Mouse (Mus musculus) adrenal gland, postnatal 36 days (tissue): ENCODE data around the gene Slc4a4. TPM values are rescaled to one million over a fixed set of nuclear protein-coding genes. Genes with fewer than 3 reads are reported as not detected.
"Not testable (repeated sequence)": the region's sequence is repeated elsewhere in the genome, so short reads cannot be mapped to it uniquely, and the experiment has no call there.

Source experiments
- DNase-seq, 2 experiments: peaks; one replicate each; pipeline ENCODE4 v3.0.0; 2021; ENCODE audit warnings: mixed read lengths in 1 of 2
- total RNA-seq, 2 experiments: library from RNA; stranded (reverse); gene quantifications; 2 replicates each; pipeline ENCODE4 v1.2.3; 2021

The Slc4a4 gene
- total RNA-seq, 2 experiments from 2014 or later = 20.1 to 61.2 TPM

DNA sequence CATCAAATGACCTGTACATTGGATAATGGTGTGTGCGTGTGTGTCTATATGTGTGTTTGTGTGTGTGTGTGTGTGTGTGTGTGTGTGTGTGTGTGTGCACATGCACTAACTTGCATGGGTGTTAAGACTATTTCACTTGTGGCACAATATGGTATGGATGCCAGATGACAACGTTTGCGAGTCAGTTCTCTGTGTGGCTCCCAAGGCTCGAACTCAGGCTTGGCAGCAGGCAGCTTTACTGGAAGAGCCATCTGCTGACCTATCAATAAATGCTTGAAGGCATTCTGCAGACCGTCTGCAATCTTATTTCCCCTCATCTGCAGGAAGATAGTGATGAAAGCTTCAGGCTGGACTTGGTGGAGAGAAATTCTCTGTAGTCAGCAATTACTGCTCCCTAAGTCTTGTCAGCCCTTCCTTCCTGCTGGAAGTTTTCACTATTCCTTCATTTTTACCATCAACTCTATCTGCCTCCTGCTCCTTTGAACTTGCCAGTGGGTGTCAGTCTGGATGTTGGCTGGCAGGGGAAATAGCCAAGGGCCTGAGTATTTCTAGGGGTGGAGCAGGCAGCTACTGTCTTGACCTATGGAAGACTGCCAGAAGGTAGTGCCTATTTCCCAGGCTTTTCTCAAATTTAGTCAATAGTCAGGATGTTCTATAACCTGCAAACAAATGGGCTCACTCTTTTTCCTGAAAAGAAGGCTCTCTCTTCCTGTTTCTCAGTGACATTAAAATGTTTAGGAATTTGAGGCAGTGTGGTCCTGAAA lies 73.9 kb downstream of the Slc4a4 start:
- DNase-seq = no peak

DNA sequence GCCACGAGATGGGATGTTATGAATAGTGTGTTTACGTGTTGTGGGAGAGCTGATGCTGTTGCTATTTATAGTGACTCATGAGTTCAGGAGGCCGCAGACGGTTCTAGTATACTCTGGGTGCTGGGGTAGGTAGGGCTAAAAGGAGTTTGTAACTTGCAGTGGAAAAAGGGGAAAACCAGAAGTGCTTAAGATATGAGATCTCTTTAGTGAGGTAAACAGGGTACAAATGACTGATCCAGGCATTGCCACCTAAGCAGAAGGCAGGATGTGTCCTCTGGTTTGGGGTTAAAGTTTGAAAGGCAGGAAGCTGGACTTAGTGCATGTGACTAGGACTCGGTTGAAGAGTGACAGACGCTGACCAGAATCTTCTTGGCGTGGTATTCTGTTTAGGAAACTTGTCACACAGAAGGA lies 74.7 kb downstream of the Slc4a4 start:
- no peak for DNase-seq

DNA sequence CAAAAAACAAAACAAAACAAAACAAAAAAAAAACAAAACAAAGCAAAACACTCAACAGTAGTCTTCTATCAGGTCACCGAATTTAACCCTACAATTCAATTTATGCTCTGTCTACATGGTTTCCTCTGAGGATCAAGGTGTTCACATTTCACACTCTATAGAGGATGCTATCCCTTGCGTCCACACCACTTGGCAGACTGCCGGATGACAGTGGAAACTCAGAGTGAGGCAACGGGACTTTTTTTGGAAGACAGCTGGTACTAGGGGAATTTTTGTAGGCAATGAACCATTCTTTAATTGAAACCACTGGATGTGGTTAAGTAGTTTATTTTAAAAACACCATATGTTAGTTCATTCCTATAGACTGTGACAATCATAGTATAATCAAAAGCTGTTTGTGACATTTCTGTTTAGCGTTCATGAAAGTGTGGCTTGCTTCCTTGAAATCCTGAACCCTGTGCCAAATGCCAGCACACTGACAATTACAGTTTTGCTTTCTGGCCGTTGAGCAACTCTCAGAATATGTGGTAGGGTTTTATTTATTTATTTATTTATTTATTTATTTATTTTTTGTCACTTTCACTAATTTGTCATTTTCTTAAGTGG lies 78.2 kb downstream of the Slc4a4 start:
- no peak for DNase-seq

DNA sequence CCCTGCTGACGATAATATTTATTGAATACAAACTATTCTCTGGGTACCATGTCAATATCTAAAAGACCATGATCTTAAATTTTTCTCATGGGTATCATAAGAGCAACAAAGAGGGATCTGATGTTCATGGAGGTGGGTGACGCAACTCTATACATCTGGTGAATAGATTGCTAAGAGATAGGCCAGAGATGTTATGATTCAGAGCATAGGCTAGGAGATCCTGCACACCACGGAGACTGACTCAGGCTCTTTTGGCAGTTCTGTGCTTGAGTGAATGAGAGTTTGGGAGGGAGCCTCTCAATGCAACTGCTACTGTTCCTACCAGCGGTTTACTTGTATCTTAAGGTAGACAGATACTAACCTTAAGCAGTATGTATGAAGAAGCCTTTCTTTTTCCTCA lies 79.9 kb downstream of the Slc4a4 start:
- DNase-seq = no peak

DNA sequence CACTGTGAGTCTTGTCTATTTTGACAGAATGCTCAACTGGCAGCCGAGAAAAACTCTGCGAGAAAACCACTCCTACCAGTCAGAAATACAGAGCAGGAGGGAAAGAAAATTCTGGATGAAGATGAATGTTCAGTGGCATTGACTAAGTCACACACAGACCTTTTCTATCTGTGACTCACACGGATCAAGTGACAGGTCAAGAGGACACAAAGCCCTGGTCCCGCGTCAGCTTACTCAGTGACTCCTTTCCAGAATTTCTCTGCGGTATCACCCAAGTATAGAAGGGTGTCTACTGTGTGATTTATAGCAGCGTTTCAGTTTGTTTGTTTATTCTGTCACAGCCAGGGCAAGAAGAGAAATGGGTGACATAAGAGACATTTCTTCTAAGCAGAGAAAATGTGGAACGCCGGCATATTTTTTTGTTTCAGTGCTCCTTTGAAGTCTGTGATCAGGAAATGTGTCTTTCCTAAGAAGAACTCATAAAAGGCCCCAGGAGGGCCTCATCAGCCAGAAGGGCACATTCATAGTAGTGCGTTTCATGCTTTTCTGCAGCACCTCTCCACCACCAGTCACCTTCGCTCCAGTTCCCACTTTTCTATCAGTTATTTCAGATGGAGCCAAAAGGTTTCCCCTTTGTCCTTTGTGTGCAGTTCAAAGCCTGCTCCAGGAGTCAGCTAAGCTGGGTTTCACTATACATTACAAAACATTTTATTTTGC lies 82.5 kb downstream of the Slc4a4 start:
- peak; percentile 24 to 37 for DNase-seq

DNA sequence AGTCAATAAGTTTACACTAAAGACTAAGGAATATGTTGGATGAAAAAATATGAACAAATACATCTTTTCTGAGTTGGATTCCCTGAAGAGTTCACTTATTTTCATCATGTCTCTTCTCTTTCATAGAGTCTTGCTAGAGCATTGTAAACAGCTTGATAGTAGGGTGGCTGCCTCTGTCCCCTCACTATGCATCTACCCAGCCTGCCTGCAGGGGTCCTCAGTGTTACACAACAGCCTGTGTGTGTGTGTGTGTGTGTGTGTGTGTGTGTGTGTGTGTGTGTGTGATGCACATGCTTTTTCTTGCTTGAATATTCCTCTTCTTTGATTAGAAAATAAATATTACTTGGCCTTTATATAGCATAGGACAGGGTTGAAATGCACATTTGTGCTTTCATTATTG lies 84.9 kb downstream of the Slc4a4 start:
- DNase-seq = no peak

DNA sequence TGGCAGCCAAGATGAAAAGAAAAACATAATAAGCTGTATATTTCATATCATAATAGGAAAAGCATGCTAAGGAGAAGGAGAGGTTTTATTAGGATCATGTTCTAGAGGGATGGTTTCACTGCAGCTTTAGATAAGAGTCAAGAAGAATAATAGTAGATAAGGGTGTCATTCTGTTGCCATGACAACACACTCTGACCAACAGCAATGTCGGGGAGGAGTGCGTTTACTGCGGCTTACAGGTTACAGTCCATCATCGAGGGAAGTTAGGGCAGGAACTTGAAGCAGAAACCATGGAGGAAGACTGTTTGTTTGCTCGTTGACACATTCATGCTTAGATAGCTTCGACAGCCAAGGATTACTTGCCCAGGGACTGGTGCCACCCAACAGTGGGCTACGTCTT lies 85.7 kb downstream of the Slc4a4 start:
- no peak for DNase-seq

DNA sequence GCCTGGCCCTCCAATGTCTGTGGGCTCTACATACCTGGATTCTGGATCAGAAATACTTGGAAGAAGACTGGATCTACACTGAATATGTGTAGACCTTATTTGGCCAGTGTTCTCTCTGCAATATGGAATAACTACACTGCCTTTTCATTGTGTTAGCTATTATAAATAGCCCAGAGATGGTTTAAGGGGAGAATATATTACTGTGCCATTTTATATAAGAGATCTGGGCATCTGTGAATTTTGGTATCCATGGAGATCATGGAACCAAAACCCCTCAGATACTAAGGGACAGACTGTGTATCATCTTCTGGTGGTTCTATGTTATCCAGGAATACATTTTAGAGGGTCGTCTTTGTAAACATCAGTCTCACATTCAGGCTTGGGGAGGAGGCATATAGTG lies 86.5 kb downstream of the Slc4a4 start:
- no peak for DNase-seq

DNA sequence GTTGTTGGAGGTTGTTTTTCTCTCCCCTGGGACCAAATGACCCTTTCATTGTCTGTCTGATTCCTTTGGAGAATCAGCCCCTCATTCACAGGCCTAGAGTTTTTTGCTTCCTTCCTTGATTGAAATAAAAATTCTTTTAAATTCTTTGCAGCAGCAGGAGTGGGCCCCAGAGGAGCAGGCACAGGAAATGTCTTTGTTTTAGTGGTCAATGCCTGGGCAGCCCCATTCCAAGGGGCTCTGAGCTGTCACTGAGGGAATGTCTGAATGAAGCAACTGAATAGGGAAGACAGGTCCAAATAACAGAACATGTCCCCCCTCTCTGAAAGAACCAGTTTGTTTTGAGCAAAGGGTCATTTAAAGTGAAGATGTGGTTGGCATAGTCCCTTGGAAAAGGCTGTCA lies 89.1 kb downstream of the Slc4a4 start:
- DNase-seq = no peak

DNA sequence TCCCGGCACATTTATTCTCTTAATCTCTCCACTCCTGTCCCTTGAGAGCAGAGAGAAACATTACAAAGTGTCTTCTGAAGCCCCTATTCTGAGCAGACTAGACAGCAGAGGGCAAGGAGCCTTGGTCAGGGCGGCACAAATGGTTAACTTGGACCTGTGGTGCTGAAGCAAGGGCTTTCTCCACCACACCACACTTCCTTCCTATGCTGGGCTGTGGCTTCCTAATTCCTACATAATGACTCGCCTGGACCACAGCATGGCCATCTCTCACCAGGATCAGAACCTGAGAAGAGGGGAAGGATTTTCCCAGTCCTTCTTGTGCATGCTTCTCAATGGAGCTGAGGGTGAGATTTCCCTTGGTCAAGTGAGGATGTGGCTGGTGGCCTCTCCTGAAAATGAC lies 89.8 kb downstream of the Slc4a4 start:
- no peak for DNase-seq

DNA sequence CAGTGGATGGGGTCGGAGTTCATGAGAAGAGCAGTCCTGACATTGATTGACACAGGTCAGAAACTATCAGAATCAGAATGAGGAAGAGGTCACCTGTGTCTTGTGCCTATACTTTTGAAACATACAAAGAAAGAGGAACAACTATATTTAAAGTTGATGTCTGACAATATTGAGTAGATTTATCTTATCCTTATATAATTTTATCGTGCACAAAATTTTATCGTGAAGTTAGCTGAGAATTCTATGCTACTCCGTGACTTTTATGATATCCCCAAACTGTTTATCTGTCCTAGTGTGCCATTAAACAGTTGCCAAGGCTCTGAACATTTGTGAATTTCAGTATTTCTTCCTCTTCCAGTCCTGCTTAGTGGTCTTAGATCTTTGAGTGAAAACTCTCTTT lies 94.1 kb downstream of the Slc4a4 start:
- DNase-seq = no peak

DNA sequence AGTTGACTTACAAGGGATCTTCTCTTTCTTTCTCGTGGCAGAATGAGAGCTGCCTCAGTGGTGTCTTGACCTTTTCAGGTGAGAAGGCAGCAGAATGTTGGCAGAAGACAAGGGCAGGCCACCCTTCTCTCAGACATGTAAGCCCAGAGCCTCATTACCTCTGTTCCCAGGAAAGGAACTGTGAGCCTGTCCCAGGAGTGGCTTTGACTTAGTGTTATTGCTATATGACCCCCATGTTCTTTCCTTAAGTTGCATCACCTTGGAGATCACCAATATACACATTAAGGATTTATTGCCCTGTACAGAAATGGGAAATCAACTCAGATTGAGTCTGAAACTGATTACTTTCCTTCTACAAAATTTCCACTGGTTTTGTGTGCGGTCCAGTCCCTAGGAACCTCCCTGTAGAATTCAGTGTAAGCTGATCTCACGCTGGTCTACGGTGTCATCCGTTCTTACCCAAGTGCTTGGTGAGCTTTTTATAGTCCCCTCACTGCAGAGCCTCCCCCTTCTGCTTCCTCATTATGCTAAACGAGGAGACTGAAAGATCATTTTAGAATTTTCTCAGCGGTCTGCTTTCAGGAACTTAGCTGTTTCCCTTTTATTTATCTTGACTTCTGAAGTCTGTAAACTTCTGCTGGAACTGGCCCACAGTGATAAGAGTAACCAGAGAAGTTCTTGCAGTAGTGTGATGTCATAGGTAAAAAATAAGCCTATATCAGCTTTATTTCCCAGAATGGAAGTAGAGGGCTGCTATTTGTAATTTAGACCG lies 94.8 kb downstream of the Slc4a4 start:
- no peak for DNase-seq

DNA sequence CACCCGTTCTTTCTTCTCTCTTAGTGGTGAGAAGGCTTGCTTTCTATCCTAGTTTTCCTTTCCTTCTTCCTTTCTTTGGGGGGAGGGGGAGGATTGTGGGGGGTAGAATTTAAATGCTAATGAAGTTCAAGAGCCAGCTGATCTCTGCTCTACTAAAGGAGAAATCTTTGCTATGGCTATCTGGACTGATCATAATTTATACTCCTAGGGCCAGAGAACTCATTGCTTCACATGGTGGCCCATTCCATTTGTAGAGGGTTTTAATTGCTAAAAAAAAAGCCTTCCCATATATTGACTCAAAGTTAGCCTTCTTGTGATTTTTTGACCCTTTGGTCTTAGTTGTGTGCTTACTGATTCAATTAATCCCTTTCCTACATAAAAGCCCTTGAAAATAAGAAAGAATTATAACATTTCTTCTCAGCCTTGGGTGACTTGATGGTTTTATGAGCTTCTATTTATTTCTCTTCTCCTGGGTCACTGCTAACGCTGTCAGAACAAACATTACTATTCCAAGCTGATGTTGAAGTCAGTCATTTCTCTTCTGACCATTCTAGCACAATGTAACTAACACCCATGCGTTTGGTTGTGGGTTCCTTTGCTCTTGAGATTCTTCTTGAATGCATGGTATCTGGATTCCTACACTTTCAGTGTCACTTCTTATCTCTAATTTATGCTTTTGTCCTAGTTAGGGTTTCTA lies 95.6 kb downstream of the Slc4a4 start:
- DNase-seq = no peak

DNA sequence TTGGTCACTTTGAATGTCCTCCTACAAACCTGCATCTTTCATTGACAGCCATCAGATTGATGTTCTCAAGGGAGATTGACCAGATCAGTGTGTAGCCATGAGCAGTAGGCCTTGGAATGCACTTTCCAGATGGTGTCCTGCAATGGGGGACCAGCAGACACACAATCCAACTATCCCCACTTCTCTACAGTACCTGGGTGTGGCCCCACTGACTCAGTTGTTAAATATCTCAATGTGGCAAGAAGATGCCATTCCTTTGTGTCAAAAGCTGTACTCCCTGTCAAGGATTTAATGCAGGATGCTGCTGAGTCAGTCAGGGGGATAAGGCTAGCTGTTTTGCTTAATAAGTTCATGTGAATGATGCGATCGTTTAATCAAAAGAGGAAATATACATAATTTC lies 96.6 kb downstream of the Slc4a4 start:
- no peak for DNase-seq

DNA sequence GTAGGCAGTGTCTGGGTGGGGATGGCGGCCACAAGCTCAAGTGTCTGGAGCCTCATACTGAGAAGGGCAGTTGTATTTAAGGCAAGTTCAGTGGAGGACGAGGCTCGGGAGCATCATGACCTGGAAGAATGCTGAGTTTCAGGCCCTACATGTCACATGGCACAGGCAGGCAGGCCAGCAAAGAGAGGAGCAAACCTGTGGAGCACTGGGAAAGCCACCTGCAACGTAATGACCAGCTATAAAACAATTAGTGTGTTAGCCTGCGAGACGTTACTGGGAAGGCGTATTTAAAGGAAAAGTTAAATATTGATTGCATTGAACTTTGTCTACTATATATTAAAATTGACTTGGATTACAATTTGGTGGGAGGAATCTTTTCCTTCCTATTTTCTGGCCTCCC lies 97.0 kb downstream of the Slc4a4 start:
- no peak for DNase-seq

DNA sequence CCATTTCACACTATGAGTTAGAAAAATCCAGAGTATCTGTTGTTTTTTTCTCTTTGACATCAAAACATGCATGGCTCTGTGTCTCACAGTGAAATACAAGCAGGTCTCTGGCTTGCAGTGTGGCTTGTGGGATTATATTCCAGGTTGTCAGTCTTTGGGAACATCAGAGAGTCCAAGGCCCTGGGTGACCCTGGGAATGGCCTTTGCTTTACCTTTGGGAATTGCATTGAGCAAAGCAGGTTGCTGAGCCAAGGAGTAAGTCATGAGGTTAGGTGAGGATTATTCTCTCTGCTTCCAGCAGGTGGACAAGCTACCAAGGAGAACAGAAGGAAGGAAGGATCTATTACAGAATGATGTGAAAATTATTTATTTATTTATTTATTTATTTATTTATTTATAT lies 102.4 kb downstream of the Slc4a4 start:
- DNase-seq = no peak

DNA sequence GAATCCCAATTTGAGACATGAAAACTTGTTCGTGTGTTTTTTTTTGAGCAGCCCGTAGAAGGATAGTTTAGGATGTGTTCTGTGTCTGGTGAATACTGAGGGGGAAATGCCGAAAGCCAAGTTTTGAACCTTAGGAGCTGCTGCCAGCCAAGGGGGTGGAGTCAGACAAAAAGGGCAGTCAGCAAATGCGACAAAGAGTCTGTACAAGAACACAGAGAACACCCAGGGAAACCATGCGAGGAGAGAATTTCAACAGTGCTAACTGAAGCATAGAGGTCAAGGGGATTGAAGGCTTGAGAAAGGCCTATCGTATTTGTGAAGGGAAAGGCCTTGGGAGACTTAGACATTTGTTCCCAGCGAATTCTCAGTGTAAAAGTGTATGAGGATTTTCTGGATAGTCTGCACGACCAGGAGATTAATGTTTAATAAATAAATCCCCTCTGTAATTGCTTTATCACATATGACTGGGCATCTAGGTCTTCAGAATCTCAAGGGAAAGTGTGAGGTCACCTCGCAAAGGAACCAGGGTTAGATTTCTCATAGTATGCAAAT lies 103.7 kb downstream of the Slc4a4 start:
- peak in 1 of 2 experiments; percentile 22 for DNase-seq

DNA sequence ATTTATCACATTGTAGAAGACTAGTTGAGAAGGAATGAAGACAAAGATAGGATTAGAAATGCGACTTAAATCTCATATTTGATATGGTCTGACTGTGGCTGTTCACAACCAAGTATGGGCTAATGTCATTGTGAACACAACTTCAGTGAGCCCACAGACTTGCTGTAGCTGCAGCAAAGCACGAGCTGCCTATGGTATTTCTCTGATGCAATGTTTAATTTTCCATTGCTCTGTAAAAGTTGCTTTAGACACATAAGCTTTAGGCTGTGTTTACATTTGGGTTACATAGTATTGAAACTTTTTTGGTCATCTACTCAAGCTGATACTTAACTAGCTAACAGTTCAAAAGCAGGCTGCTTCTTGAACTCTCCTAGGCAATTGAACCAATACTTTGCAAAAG lies 104.7 kb downstream of the Slc4a4 start:
- DNase-seq = not testable (repeated sequence)

DNA sequence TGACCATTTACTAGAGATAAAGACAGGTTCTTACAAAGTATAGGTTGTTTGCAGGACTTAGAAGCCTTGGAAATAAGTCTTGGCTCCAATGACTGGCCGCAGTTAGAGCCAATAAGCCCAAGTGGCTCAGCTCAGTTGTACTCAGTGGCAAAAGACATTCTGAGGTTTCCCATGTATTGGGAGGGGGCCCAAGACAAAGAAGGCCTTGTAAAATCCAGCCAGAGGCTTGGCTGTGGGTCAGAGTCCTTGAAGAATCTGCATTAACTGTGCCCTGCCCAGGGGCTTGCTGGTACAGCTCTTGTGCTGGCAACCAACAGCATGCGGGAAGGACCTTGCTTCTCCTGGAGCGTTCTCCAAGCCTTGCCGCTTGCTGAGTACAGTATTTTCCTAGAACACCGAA lies 107.9 kb downstream of the Slc4a4 start:
- DNase-seq = no peak

DNA sequence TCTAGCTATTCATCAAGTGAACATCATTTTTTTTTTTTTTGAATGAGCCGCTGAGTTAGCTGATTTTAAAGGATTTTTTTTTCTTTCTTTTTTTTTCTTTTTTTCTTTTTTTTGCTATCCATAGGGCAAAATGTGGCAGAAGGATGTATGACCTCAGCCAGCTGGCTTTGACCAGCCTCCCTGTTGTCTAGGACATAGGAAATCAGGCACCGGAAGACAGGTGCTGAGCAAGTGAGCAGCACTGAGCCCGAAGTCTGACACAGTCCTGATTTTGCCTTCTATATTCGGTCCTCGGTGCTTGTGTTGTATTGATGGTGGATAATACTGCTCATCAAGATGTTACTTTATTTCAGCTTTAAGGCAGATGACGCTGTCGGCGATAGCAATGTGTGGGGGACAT lies 109.6 kb downstream of the Slc4a4 start:
- DNase-seq = no peak

DNA sequence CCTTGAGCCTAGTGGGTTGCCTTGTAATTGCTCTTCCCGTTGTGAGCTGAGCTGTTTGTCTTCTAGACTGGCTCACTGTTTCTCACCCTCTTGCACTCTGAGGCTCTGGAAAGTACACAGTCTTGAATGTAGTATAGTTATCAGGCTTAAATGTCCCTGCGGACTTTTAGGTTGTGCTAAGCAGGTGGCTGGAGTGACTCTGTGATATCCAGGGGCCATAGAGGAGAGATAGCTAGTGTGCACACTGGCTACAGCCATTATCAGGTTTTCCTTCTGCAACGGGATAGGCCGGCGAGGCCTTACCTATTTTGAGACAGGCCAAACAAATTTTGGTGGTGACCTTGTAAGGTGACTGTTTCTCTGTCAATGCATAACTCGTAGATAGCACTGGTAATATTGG lies 110.7 kb downstream of the Slc4a4 start:
- DNase-seq = no peak

DNA sequence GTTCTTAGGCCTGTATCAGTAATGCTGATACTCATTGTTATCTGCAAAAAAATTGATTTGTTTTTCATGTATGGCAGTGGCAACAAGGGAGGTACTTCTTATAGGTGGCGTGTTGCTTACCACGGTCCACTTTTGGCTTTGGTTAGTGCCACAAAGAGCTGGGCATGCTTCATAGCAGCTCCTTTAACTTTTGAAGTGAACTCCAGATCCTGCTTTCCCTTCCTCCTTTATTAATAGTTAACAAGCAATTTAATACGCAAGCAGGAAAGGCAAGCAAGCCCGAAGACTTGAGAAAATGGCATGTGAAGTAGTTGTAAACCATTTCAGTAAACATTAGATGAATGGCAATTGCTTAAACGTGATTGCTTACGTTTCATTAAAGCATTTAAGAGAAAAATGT lies 113.2 kb downstream of the Slc4a4 start:
- DNase-seq = no peak
